Mouse (Mus musculus): ENCODE measurements around the gene Fut8.

GRCm38 (mm10) chr12:77429381-77429780 is 191.5 kb downstream of the Fut8 start:
- no peak for TF ChIP-seq REST (IDR thresholded peaks at IDR 0.05; ENCODE audit: insufficient read depth, insufficient read length)
- TF ChIP-seq USF1 (IDR thresholded peaks at IDR 0.05; ENCODE audit: low read depth): no peak
- TF ChIP-seq POLR2A (IDR thresholded peaks at IDR 0.05; ENCODE audit: insufficient read length, low read depth): no peak
- TF ChIP-seq E2F4 (IDR thresholded peaks at IDR 0.05; ENCODE audit: insufficient read depth): no peak
- no peak for TF ChIP-seq MYOD1 (IDR thresholded peaks at IDR 0.05; ENCODE audit: control insufficient read depth in 1 of 3, insufficient read length in 2 of 3, low read depth in 2 of 3)
- no peak for TF ChIP-seq TCF12 (IDR thresholded peaks at IDR 0.05; ENCODE audit: insufficient read depth, poor library complexity, severe bottlenecking)
- TF ChIP-seq SRF (IDR thresholded peaks at IDR 0.05; ENCODE audit: control insufficient read depth, insufficient read length, low read depth): no peak
- no peak for TF ChIP-seq MAX (IDR thresholded peaks at IDR 0.05; ENCODE audit: low read depth)
- no peak for TF ChIP-seq POLR2AphosphoS2 (IDR thresholded peaks at IDR 0.05; ENCODE audit: insufficient read length, low read depth)
- TF ChIP-seq MYOG (IDR thresholded peaks at IDR 0.05; ENCODE audit: control insufficient read depth in 1 of 3, insufficient read depth in 1 of 3, insufficient read length in 2 of 3, low read depth in 2 of 3): no peak

Measured in myocyte (in vitro differentiated cells).